Mouse (Mus musculus) cerebellum, adult 11 months (tissue): ENCODE measurements around the gene Gsta4.
"Not testable (repeated sequence)": the region's sequence is repeated elsewhere in the genome, so short reads cannot be mapped to it uniquely, and the experiment has no call there.

ENCODE experiments used
- DNase-seq: peaks from one replicate; pipeline ENCODE4 v3.0.0; 2022

The Gsta4 gene

GRCm38 (mm10) chr9:78233121-78233695 is 50.6 kb downstream of the Gsta4 start:
- not testable (repeated sequence) for DNase-seq

- DNase-seq = not testable (repeated sequence)
These were observed 73.3 kb downstream of the Gsta4 start for GRCm38 (mm10) chr9:78255683-78256470.

DNA sequence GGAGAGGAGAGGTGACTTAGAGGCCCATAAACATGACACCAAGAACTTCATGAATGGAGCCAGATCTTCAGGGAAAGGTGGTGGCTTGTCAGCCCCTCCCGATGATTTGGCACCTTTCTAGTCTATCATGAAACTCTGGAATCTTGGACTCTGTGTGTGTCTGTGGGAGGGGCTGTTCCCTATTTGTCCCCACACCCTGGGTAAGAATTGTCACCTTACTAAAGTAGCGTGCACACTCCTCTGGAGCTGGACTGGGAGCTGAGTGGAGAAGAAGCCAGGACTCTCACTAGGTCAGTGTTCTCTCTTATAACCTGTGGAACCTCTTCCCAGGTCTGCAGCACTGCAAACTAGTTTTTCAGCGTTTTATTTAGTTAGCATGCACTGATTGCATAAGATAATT is 74.3 kb downstream of the Gsta4 start, which contains the start of gene Gm3776:
Gene Gm3776, plus strand, starts transcription at position 216 of the 400 bp plus-strand sequence.
- not testable (repeated sequence) for DNase-seq
